Mouse (Mus musculus) C2C12 (cell line): ENCODE data around the gene Cebpa.

Source experiments
- CEBPB ChIP-seq: IDR thresholded peaks from one replicate; pipeline ENCODE4 v1.6.1; 2011; ENCODE audit warnings: low read depth, mild to moderate bottlenecking, control low read depth, moderate library complexity
- CTCF ChIP-seq: IDR thresholded peaks from one replicate; pipeline ENCODE4 v1.5.1; 2011; ENCODE audit not compliant: control insufficient read depth, insufficient read depth, insufficient read length
- FOSL1 ChIP-seq: IDR thresholded peaks from one replicate; pipeline ENCODE4 v1.8.0; 2011; ENCODE audit warnings: mild to moderate bottlenecking, low read length; ENCODE audit not compliant: poor library complexity, insufficient read depth, severe bottlenecking
- MAX ChIP-seq: IDR thresholded peaks from one replicate; pipeline ENCODE4 v1.6.1; 2011; ENCODE audit warnings: mild to moderate bottlenecking, control low read depth
- MYOD1 ChIP-seq: IDR thresholded peaks from one replicate; pipeline ENCODE4 v1.6.1; 2011; ENCODE audit warnings: low read depth; ENCODE audit not compliant: control insufficient read depth, insufficient read length
- MYOG ChIP-seq: IDR thresholded peaks from one replicate; pipeline ENCODE4 v1.6.1; 2011; ENCODE audit not compliant: control insufficient read depth, insufficient read length; ENCODE audit errors: extremely low read depth
- USF1 ChIP-seq: IDR thresholded peaks from one replicate; pipeline ENCODE4 v1.6.1; 2011; ENCODE audit warnings: low read depth, mild to moderate bottlenecking, control low read depth, moderate library complexity

DNA sequence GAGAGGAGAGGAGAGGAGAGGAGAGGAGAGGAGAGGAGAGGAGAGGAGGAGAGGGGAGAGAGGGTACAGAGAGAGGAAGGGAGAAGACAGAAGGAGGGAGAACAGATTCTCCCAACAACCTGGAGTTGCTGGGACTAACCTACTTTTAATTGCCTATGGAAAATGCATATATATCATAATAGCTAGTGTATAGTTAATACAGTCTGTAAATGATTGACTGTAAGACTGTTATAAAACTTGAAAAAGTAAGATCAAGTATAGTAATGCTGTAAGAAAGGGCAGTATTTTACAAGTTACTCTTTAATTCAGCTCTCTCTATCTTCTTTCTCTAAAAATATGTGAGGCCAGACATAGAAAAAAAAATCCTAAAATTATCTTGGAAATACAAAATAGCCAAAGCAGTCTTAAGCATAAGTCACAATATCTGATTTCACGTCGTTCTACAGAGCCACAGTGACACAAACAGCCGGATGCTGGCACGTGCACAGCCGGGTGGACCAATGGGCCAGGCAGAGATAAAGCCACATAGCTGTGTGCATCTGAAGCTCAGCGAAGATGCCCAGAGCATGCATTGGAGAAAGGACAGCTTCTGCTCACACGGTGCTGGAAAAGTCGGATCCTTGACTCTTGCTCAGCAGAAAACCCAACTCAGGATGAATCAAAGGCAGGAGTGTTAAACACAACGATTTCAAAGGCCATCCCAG lies 24.0 kb upstream of the Cebpa start:
- TF ChIP-seq CTCF (no peak), MYOG (no peak), USF1 (no peak), CEBPB (no peak), MAX (no peak), MYOD1 (no peak), FOSL1 (no peak)
